Mouse (Mus musculus): Measurements from ENCODE around the gene Ppp2r5b. TPM values are rescaled to one million over a fixed set of nuclear protein-coding genes. Genes with fewer than 3 reads are reported as not detected.

Gene Ppp2r5b
- polyA plus RNA-seq, 1 experiment: 32.1 TPM

GRCm38 (mm10) chr19:6236053-6236441 is 375 bp upstream of the Ppp2r5b start:
- DNase-seq: peak; percentile 96

GRCm38 (mm10) chr19:6234337-6235083 is 1.2 kb downstream of the Ppp2r5b start:
- no peak overlapping the region for H3K27ac ChIP-seq (ENCODE audit: insufficient read depth, low read depth, low read length)
- DNase-seq: peak; percentile 11
- peak overlapping the region; percentile 74 for H3K4me3 ChIP-seq (ENCODE audit: insufficient read depth, low read depth, low read length)
- H3K36me3 ChIP-seq (ENCODE audit: control insufficient read depth, insufficient read depth, low read length): no peaks in the 10 kb centered on the region
- WGBS: 59% methylated on average over 11 of the region's 11 CpGs
- H3K27me3 ChIP-seq (replicated peaks; ENCODE audit: control insufficient read depth, insufficient read depth, low read length): no peaks in the 10 kb centered on the region
- no peaks in the 10 kb centered on the region for H3K4me1 ChIP-seq (ENCODE audit: control insufficient read depth, insufficient read depth, low read length)
- no peak for TF ChIP-seq CTCF (conservative IDR thresholded peaks at IDR 0.05; ENCODE audit: insufficient read depth, insufficient read length, low read depth, low read length)

More at GRCm38 (mm10) chr19:6236053-6236441, 375 bp upstream of the Ppp2r5b start:
- no peaks in the 10 kb centered on the region for H3K36me3 ChIP-seq (ENCODE audit: control insufficient read depth, insufficient read depth, low read length)
- peak overlapping the region; percentile 99 for H3K27ac ChIP-seq (ENCODE audit: insufficient read depth, low read depth, low read length)
- WGBS: 0% methylated on average over 9 of the region's 9 CpGs
- no peaks in the 10 kb centered on the region for H3K27me3 ChIP-seq (replicated peaks; ENCODE audit: control insufficient read depth, insufficient read depth, low read length)
- TF ChIP-seq CTCF (conservative IDR thresholded peaks at IDR 0.05; ENCODE audit: insufficient read depth, insufficient read length, low read depth, low read length) (no peak), POLR2A (IDR thresholded peaks at IDR 0.05; ENCODE audit: low read depth, low read length) (no peak)
- no peaks in the 10 kb centered on the region for H3K4me1 ChIP-seq (ENCODE audit: control insufficient read depth, insufficient read depth, low read length)
- peak overlapping the region; percentile 74 for H3K4me3 ChIP-seq (ENCODE audit: insufficient read depth, low read depth, low read length)

- Histone ChIP-seq H3K4me1 (ENCODE audit: control insufficient read depth, insufficient read depth, low read length) (no peaks in the 10 kb centered on the region), H3K4me3 (ENCODE audit: insufficient read depth, low read depth, low read length) (no peak overlapping the region), H3K27me3 (replicated peaks; ENCODE audit: control insufficient read depth, insufficient read depth, low read length) (no peaks in the 10 kb centered on the region), H3K36me3 (ENCODE audit: control insufficient read depth, insufficient read depth, low read length) (no peaks in the 10 kb centered on the region), H3K27ac (ENCODE audit: insufficient read depth, low read depth, low read length) (no peak overlapping the region)
- no peak for TF ChIP-seq POLR2A (IDR thresholded peaks at IDR 0.05; ENCODE audit: low read depth, low read length)
- peak; percentile 43 for DNase-seq
- 47% methylated on average over 16 of the region's 16 CpGs for WGBS
Measured at GRCm38 (mm10) chr19:6233647-6234046, 2.0 kb downstream of the Ppp2r5b start.

GRCm38 (mm10) chr19:6231036-6231435 is 4.6 kb downstream of the Ppp2r5b start:
- WGBS: 85% methylated on average over 2 of the region's 2 CpGs
- no peak overlapping the region for H3K27ac ChIP-seq (ENCODE audit: insufficient read depth, low read depth, low read length)
- no peak overlapping the region for H3K4me3 ChIP-seq (ENCODE audit: insufficient read depth, low read depth, low read length)

GRCm38 (mm10) chr19:6230411-6230810 is 5.3 kb downstream of the Ppp2r5b start:
- Histone ChIP-seq H3K27ac (ENCODE audit: insufficient read depth, low read depth, low read length) (no peak overlapping the region), H3K36me3 (ENCODE audit: control insufficient read depth, insufficient read depth, low read length) (no peaks in the 10 kb centered on the region), H3K4me1 (ENCODE audit: control insufficient read depth, insufficient read depth, low read length) (no peaks in the 10 kb centered on the region), H3K27me3 (replicated peaks; ENCODE audit: control insufficient read depth, insufficient read depth, low read length) (no peaks in the 10 kb centered on the region), H3K4me3 (ENCODE audit: insufficient read depth, low read depth, low read length) (no peak overlapping the region)
- no peak for TF ChIP-seq CTCF (conservative IDR thresholded peaks at IDR 0.05; ENCODE audit: insufficient read depth, insufficient read length, low read depth, low read length)
- TF ChIP-seq POLR2A (IDR thresholded peaks at IDR 0.05; ENCODE audit: low read depth, low read length): no peak
- DNase-seq: no peak
- WGBS: 87% methylated on average over 4 of the region's 4 CpGs

More at GRCm38 (mm10) chr19:6231036-6231435, 4.6 kb downstream of the Ppp2r5b start:
- Histone ChIP-seq H3K36me3 (ENCODE audit: control insufficient read depth, insufficient read depth, low read length) (no peaks in the 10 kb centered on the region), H3K4me1 (ENCODE audit: control insufficient read depth, insufficient read depth, low read length) (no peaks in the 10 kb centered on the region), H3K27me3 (replicated peaks; ENCODE audit: control insufficient read depth, insufficient read depth, low read length) (no peaks in the 10 kb centered on the region)
- no peak for TF ChIP-seq CTCF (conservative IDR thresholded peaks at IDR 0.05; ENCODE audit: insufficient read depth, insufficient read length, low read depth, low read length)
- no peak for TF ChIP-seq POLR2A (IDR thresholded peaks at IDR 0.05; ENCODE audit: low read depth, low read length)
- no peak for DNase-seq

GRCm38 (mm10) chr19:6227864-6228263 is 7.8 kb downstream of the Ppp2r5b start:
- no peak for DNase-seq
- no peak overlapping the region for H3K27ac ChIP-seq (ENCODE audit: insufficient read depth, low read depth, low read length)
- 87% methylated on average over 4 of the region's 4 CpGs for WGBS
- H3K36me3 ChIP-seq (ENCODE audit: control insufficient read depth, insufficient read depth, low read length): no peaks in the 10 kb centered on the region
- TF ChIP-seq POLR2A (IDR thresholded peaks at IDR 0.05; ENCODE audit: low read depth, low read length) (no peak), CTCF (conservative IDR thresholded peaks at IDR 0.05; ENCODE audit: insufficient read depth, insufficient read length, low read depth, low read length) (no peak)
- H3K27me3 ChIP-seq (replicated peaks; ENCODE audit: control insufficient read depth, insufficient read depth, low read length): no peaks in the 10 kb centered on the region
- no peak overlapping the region for H3K4me3 ChIP-seq (ENCODE audit: insufficient read depth, low read depth, low read length)
- no peaks in the 10 kb centered on the region for H3K4me1 ChIP-seq (ENCODE audit: control insufficient read depth, insufficient read depth, low read length)

GRCm38 (mm10) chr19:6226763-6227162 is 8.9 kb downstream of the Ppp2r5b start:
- Histone ChIP-seq H3K36me3 (ENCODE audit: control insufficient read depth, insufficient read depth, low read length) (no peaks in the 10 kb centered on the region), H3K27me3 (replicated peaks; ENCODE audit: control insufficient read depth, insufficient read depth, low read length) (no peaks in the 10 kb centered on the region), H3K4me3 (ENCODE audit: insufficient read depth, low read depth, low read length) (no peak overlapping the region), H3K27ac (ENCODE audit: insufficient read depth, low read depth, low read length) (no peak overlapping the region), H3K4me1 (ENCODE audit: control insufficient read depth, insufficient read depth, low read length) (no peaks in the 10 kb centered on the region)
- no peak for DNase-seq
- TF ChIP-seq CTCF (conservative IDR thresholded peaks at IDR 0.05; ENCODE audit: insufficient read depth, insufficient read length, low read depth, low read length): no peak
- TF ChIP-seq POLR2A (IDR thresholded peaks at IDR 0.05; ENCODE audit: low read depth, low read length): no peak
- 91% methylated on average over 14 of the region's 14 CpGs for WGBS

Data from kidney, adult 2 months (tissue).